Mouse (Mus musculus) CH12.LX (cell line): ENCODE measurements around the gene Grid2.

Experiments used
- CTCF ChIP-seq, 2 experiments: IDR thresholded peaks in 1 of 2; conservative IDR thresholded peaks in 1 of 2; 2 replicates each; pipeline ENCODE4 v1.5.1; 2011 to 2012; ENCODE audit warnings: low read depth in 2 of 2, low read length in 2 of 2, improper control_type of control experiment in 1 of 2, inconsistent platforms in 1 of 2, mild to moderate bottlenecking in 1 of 2, moderate library complexity in 1 of 2
- E2F4 ChIP-seq: IDR thresholded peaks from 2 replicates; pipeline ENCODE4 v1.6.1; 2011; ENCODE audit warnings: low read depth, low read length, improper control_type of control experiment; ENCODE audit not compliant: insufficient replicate concordance
- EP300 ChIP-seq: IDR thresholded peaks from 2 replicates; pipeline ENCODE4 v1.6.1; 2011; ENCODE audit warnings: low read length, improper control_type of control experiment
- ETS1 ChIP-seq: conservative IDR thresholded peaks from 2 replicates; pipeline ENCODE4 v1.6.1; 2012; ENCODE audit warnings: low read depth, mild to moderate bottlenecking, inconsistent platforms, low read length, improper control_type of control experiment, moderate library complexity
- GABPA ChIP-seq: IDR thresholded peaks from 2 replicates; pipeline ENCODE4 v1.6.1; 2012; ENCODE audit warnings: low read depth, low read length, improper control_type of control experiment, inconsistent platforms; ENCODE audit not compliant: insufficient replicate concordance
- MAX ChIP-seq: IDR thresholded peaks from 2 replicates; pipeline ENCODE4 v1.6.1; 2011; ENCODE audit warnings: low read length, improper control_type of control experiment
- POLR2A ChIP-seq: IDR thresholded peaks from 2 replicates; pipeline ENCODE4 v1.6.1; 2011; ENCODE audit warnings: low read depth, mild to moderate bottlenecking, improper control_type of control experiment, low read length
- POLR2AphosphoS2 ChIP-seq: IDR thresholded peaks from 2 replicates; pipeline ENCODE4 v1.6.1; 2011; ENCODE audit warnings: low read depth, low read length, improper control_type of control experiment
- SIN3A ChIP-seq: IDR thresholded peaks from 2 replicates; pipeline ENCODE4 v1.6.1; 2012; ENCODE audit warnings: low read length, improper control_type of control experiment, inconsistent platforms
- USF1 ChIP-seq: IDR thresholded peaks from 2 replicates; pipeline ENCODE4 v1.6.1; 2014; ENCODE audit warnings: low read depth, mild to moderate bottlenecking, inconsistent platforms, low read length, improper control_type of control experiment
- ZNF384 ChIP-seq: IDR thresholded peaks from 2 replicates; pipeline ENCODE4 v1.6.1; 2012; ENCODE audit warnings: low read depth, low read length, improper control_type of control experiment, inconsistent platforms

DNA sequence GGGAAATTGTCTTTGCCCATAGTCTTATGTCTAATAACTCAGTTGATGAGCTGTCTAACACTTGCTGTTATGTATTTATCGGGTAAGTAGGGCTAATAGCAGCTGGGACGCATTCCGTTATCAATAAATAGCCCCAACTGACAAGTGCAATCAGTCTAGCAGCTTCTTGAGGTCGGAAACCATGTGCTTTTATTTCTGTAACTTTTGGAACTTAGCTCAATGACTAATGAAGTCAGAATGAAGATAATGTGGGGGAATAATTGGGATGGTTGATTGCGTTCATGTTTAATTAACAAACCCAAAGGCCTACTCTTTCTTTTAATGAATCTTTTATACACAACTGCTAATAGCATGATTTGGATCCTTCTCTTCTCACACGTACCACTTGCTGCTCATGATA is 666.3 kb downstream of the Grid2 start:
- TF ChIP-seq CTCF (conservative IDR thresholded peaks at IDR 0.05 in 1 of 2, IDR thresholded peaks at IDR 0.05 in 1 of 2; ENCODE audit: low read depth in 2 of 2, low read length in 2 of 2) (no peak), GABPA (no peak), SIN3A (no peak), ZNF384 (no peak), EP300 (no peak), E2F4 (no peak), USF1 (no peak), POLR2A (no peak), ETS1 (no peak), MAX (no peak), POLR2AphosphoS2 (no peak)
